Mouse (Mus musculus): ENCODE results near the gene Hadhb. TPM values are rescaled to one million over a fixed set of nuclear protein-coding genes. Genes with fewer than 3 reads are reported as not detected.
A peak's percentile ranks its signal among the peaks of the same experiment; 100 is the strongest.

Gene Hadhb
- polyA plus RNA-seq, 1 experiment from 2014 or later: 99.9 TPM

- no peaks in the 10 kb centered on the region for H3K4me1 ChIP-seq (replicated peaks; ENCODE audit: control insufficient read depth, insufficient read depth, low read length)
- WGBS: 88% methylated on average over 7 of the region's 7 CpGs
- DNase-seq (ENCODE audit: low spot score) (no peak), ATAC-seq (ENCODE audit: low FRiP score) (no peak)
- H3K4me2 ChIP-seq (replicated peaks; ENCODE audit: low read depth, low read length): no peak overlapping the region
- peaks cover 5% of the 10 kb centered on the region; the same call in 1 of the 2 replicates for H3K36me3 ChIP-seq (ENCODE audit: control insufficient read depth, insufficient read depth, low read length)
- no peak overlapping the region for H3K4me3 ChIP-seq (ENCODE audit: low read depth, low read length)
- no peaks in the 10 kb centered on the region for H3K9me3 ChIP-seq (ENCODE audit: control insufficient read depth, low read length)
- H3K9ac ChIP-seq (ENCODE audit: low read depth, low read length): no peak overlapping the region
- H3K27ac ChIP-seq (ENCODE audit: low read depth, low read length): no peak overlapping the region
- no peaks in the 10 kb centered on the region for H3K27me3 ChIP-seq (ENCODE audit: control insufficient read depth, insufficient read depth, low read length)
These were observed 34.9 kb upstream of the Hadhb start for GRCm38 (mm10) chr5:30120106-30120505.

- no peak overlapping the region for H3K4me2 ChIP-seq (replicated peaks; ENCODE audit: low read depth, low read length)
- H3K27me3 ChIP-seq (ENCODE audit: control insufficient read depth, insufficient read depth, low read length): no peaks in the 10 kb centered on the region
- DNase-seq (ENCODE audit: low spot score): no peak
- ATAC-seq (ENCODE audit: low FRiP score): no peak
- WGBS: 93% methylated on average over 6 of the region's 6 CpGs
- no peak overlapping the region for H3K9ac ChIP-seq (ENCODE audit: low read depth, low read length)
- peaks cover 3% of the 10 kb centered on the region; the same call in 1 of the 2 replicates for H3K36me3 ChIP-seq (ENCODE audit: control insufficient read depth, insufficient read depth, low read length)
- H3K4me3 ChIP-seq (ENCODE audit: low read depth, low read length): no peak overlapping the region
- no peaks in the 10 kb centered on the region for H3K4me1 ChIP-seq (replicated peaks; ENCODE audit: control insufficient read depth, insufficient read depth, low read length)
- H3K9me3 ChIP-seq (ENCODE audit: control insufficient read depth, low read length): no peaks in the 10 kb centered on the region
- no peak overlapping the region for H3K27ac ChIP-seq (ENCODE audit: low read depth, low read length)
These were observed 32.6 kb upstream of the Hadhb start for GRCm38 (mm10) chr5:30122481-30122880.

- Histone ChIP-seq H3K27ac (ENCODE audit: low read depth, low read length) (no peak overlapping the region), H3K27me3 (ENCODE audit: control insufficient read depth, insufficient read depth, low read length) (no peaks in the 10 kb centered on the region), H3K9ac (ENCODE audit: low read depth, low read length) (no peak overlapping the region), H3K4me2 (replicated peaks; ENCODE audit: low read depth, low read length) (no peak overlapping the region), H3K4me1 (replicated peaks; ENCODE audit: control insufficient read depth, insufficient read depth, low read length) (no peaks in the 10 kb centered on the region), H3K9me3 (ENCODE audit: control insufficient read depth, low read length) (no peaks in the 10 kb centered on the region), H3K36me3 (ENCODE audit: control insufficient read depth, insufficient read depth, low read length) (peaks cover 3% of the 10 kb centered on the region; the same call in 1 of the 2 replicates), H3K4me3 (ENCODE audit: low read depth, low read length) (no peak overlapping the region)
- peak; percentile 71 for DNase-seq (ENCODE audit: low spot score)
- ATAC-seq (ENCODE audit: low FRiP score): no peak
- WGBS: 53% methylated on average over 5 of the region's 5 CpGs
These were observed 29.5 kb upstream of the Hadhb start for GRCm38 (mm10) chr5:30125587-30125986.

GRCm38 (mm10) chr5:30126756-30127155 is 28.3 kb upstream of the Hadhb start:
- Histone ChIP-seq H3K27me3 (ENCODE audit: control insufficient read depth, insufficient read depth, low read length) (no peaks in the 10 kb centered on the region), H3K9me3 (ENCODE audit: control insufficient read depth, low read length) (no peaks in the 10 kb centered on the region), H3K4me3 (ENCODE audit: low read depth, low read length) (no peak overlapping the region), H3K9ac (ENCODE audit: low read depth, low read length) (no peak overlapping the region), H3K4me1 (replicated peaks; ENCODE audit: control insufficient read depth, insufficient read depth, low read length) (no peaks in the 10 kb centered on the region), H3K4me2 (replicated peaks; ENCODE audit: low read depth, low read length) (no peak overlapping the region), H3K36me3 (ENCODE audit: control insufficient read depth, insufficient read depth, low read length) (no peaks in the 10 kb centered on the region), H3K27ac (ENCODE audit: low read depth, low read length) (no peak overlapping the region)
- DNase-seq (ENCODE audit: low spot score) (no peak), ATAC-seq (ENCODE audit: low FRiP score) (no peak)
- 89% methylated on average over 7 of the region's 7 CpGs for WGBS

GRCm38 (mm10) chr5:30127921-30128597 is 27.0 kb upstream of the Hadhb start:
- Histone ChIP-seq H3K27me3 (ENCODE audit: control insufficient read depth, insufficient read depth, low read length) (no peaks in the 10 kb centered on the region), H3K4me3 (ENCODE audit: low read depth, low read length) (no peak overlapping the region), H3K36me3 (ENCODE audit: control insufficient read depth, insufficient read depth, low read length) (no peaks in the 10 kb centered on the region), H3K4me1 (replicated peaks; ENCODE audit: control insufficient read depth, insufficient read depth, low read length) (no peaks in the 10 kb centered on the region), H3K27ac (ENCODE audit: low read depth, low read length) (no peak overlapping the region), H3K9ac (ENCODE audit: low read depth, low read length) (no peak overlapping the region), H3K9me3 (ENCODE audit: control insufficient read depth, low read length) (no peaks in the 10 kb centered on the region), H3K4me2 (replicated peaks; ENCODE audit: low read depth, low read length) (no peak overlapping the region)
- DNase-seq (ENCODE audit: low spot score): no peak
- ATAC-seq (ENCODE audit: low FRiP score): no peak
- 93% methylated on average over 13 of the region's 13 CpGs for WGBS

GRCm38 (mm10) chr5:30128680-30129079 is 26.4 kb upstream of the Hadhb start:
- Histone ChIP-seq H3K9ac (ENCODE audit: low read depth, low read length) (no peak overlapping the region), H3K27ac (ENCODE audit: low read depth, low read length) (no peak overlapping the region), H3K4me1 (replicated peaks; ENCODE audit: control insufficient read depth, insufficient read depth, low read length) (no peaks in the 10 kb centered on the region), H3K4me3 (ENCODE audit: low read depth, low read length) (no peak overlapping the region), H3K27me3 (ENCODE audit: control insufficient read depth, insufficient read depth, low read length) (no peaks in the 10 kb centered on the region), H3K4me2 (replicated peaks; ENCODE audit: low read depth, low read length) (no peak overlapping the region), H3K9me3 (ENCODE audit: control insufficient read depth, low read length) (no peaks in the 10 kb centered on the region), H3K36me3 (ENCODE audit: control insufficient read depth, insufficient read depth, low read length) (no peaks in the 10 kb centered on the region)
- no peak for DNase-seq (ENCODE audit: low spot score)
- ATAC-seq (ENCODE audit: low FRiP score): no peak
- 96% methylated on average over 6 of the region's 6 CpGs for WGBS

GRCm38 (mm10) chr5:30131246-30131645 is 23.8 kb upstream of the Hadhb start:
- Histone ChIP-seq H3K27ac (ENCODE audit: low read depth, low read length) (no peak overlapping the region), H3K4me1 (replicated peaks; ENCODE audit: control insufficient read depth, insufficient read depth, low read length) (no peaks in the 10 kb centered on the region), H3K36me3 (ENCODE audit: control insufficient read depth, insufficient read depth, low read length) (no peaks in the 10 kb centered on the region; the same call in 1 of the 2 replicates), H3K4me3 (ENCODE audit: low read depth, low read length) (no peak overlapping the region), H3K4me2 (replicated peaks; ENCODE audit: low read depth, low read length) (no peak overlapping the region), H3K9me3 (ENCODE audit: control insufficient read depth, low read length) (no peaks in the 10 kb centered on the region), H3K27me3 (ENCODE audit: control insufficient read depth, insufficient read depth, low read length) (no peaks in the 10 kb centered on the region), H3K9ac (ENCODE audit: low read depth, low read length) (no peak overlapping the region)
- ATAC-seq (ENCODE audit: low FRiP score) (no peak), DNase-seq (ENCODE audit: low spot score) (no peak)
- WGBS: 92% methylated on average over 4 of the region's 4 CpGs

GRCm38 (mm10) chr5:30132173-30132572 is 22.9 kb upstream of the Hadhb start:
- ATAC-seq (ENCODE audit: low FRiP score): no peak
- H3K27me3 ChIP-seq (ENCODE audit: control insufficient read depth, insufficient read depth, low read length): no peaks in the 10 kb centered on the region
- H3K27ac ChIP-seq (ENCODE audit: low read depth, low read length): no peak overlapping the region
- no peak overlapping the region for H3K9ac ChIP-seq (ENCODE audit: low read depth, low read length)
- no peaks in the 10 kb centered on the region for H3K4me1 ChIP-seq (replicated peaks; ENCODE audit: control insufficient read depth, insufficient read depth, low read length)
- WGBS: 97% methylated on average over 2 of the region's 2 CpGs
- no peak overlapping the region for H3K4me3 ChIP-seq (ENCODE audit: low read depth, low read length)
- no peaks in the 10 kb centered on the region; the same call in 1 of the 2 replicates for H3K36me3 ChIP-seq (ENCODE audit: control insufficient read depth, insufficient read depth, low read length)
- H3K4me2 ChIP-seq (replicated peaks; ENCODE audit: low read depth, low read length): no peak overlapping the region
- H3K9me3 ChIP-seq (ENCODE audit: control insufficient read depth, low read length): no peaks in the 10 kb centered on the region
- DNase-seq (ENCODE audit: low spot score): no peak

GRCm38 (mm10) chr5:30135711-30136231 is 19.3 kb upstream of the Hadhb start:
- H3K4me2 ChIP-seq (replicated peaks; ENCODE audit: low read depth, low read length): no peak overlapping the region
- H3K27me3 ChIP-seq (ENCODE audit: control insufficient read depth, insufficient read depth, low read length): no peaks in the 10 kb centered on the region
- H3K36me3 ChIP-seq (ENCODE audit: control insufficient read depth, insufficient read depth, low read length): peaks cover 3% of the 10 kb centered on the region; the same call in 1 of the 2 replicates
- H3K9me3 ChIP-seq (ENCODE audit: control insufficient read depth, low read length): no peaks in the 10 kb centered on the region
- H3K27ac ChIP-seq (ENCODE audit: low read depth, low read length): no peak overlapping the region
- no peak for DNase-seq (ENCODE audit: low spot score)
- no peak overlapping the region for H3K9ac ChIP-seq (ENCODE audit: low read depth, low read length)
- no peaks in the 10 kb centered on the region for H3K4me1 ChIP-seq (replicated peaks; ENCODE audit: control insufficient read depth, insufficient read depth, low read length)
- no peak for ATAC-seq (ENCODE audit: low FRiP score)
- no peak overlapping the region for H3K4me3 ChIP-seq (ENCODE audit: low read depth, low read length)
- 93% methylated on average over 11 of the region's 11 CpGs for WGBS

Data from hindbrain, embryonic 11.5 days (tissue).